17 mouse cellular contexts compared by ENCODE assay signal in genomic region chr7:98502921-98503320, GRCm38 (mm10). TPM values are rescaled to one million over a fixed set of nuclear protein-coding genes. Genes with fewer than 3 reads are reported as not detected.
DNase-seq lines count a peak whose midpoint lies in the region; ATAC-seq lines count a peak whose summit lies in the region.
"Had no signal": no experiment of that assay in that cellular context is flagged by ENCODE, and none has a peak within 500 bp of the region (broad histone marks: within the 10 kb centered on the region; RNA-seq: fewer than 3 reads in every experiment).

No protein-coding gene starts in this region.

- H3K4me1 ChIP-seq in hindbrain, embryonic 16.5 days (ENCODE audit: control insufficient read depth, insufficient read depth, low read depth, low read length), result peaks cover 8% of the 10 kb centered on the region
- peaks cover 31% of the 10 kb centered on the region for H3K4me1 ChIP-seq in hindbrain, embryonic 12.5 days
- peaks cover 54% of the 10 kb centered on the region for H3K4me1 ChIP-seq in midbrain, embryonic 10.5 days
- H3K4me1 ChIP-seq in midbrain, embryonic 14.5 days (ENCODE audit: control insufficient read depth, insufficient read depth, low read length), result peaks cover 13% of the 10 kb centered on the region
- peaks cover 34% of the 10 kb centered on the region for H3K4me1 ChIP-seq in stomach, embryonic 16.5 days (ENCODE audit: control insufficient read depth, insufficient read depth, low read length)

- no peaks in the 10 kb centered on the region for H3K36me3 ChIP-seq in hindbrain, embryonic 16.5 days (ENCODE audit: control insufficient read depth, insufficient read depth, low read length)
- no peaks in the 10 kb centered on the region for H3K36me3 ChIP-seq in hindbrain, embryonic 12.5 days
- H3K36me3 ChIP-seq in midbrain, embryonic 10.5 days, result no peaks in the 10 kb centered on the region
- no peaks in the 10 kb centered on the region for H3K36me3 ChIP-seq in midbrain, embryonic 14.5 days (ENCODE audit: control insufficient read depth, insufficient read depth, low read length)
- no peaks in the 10 kb centered on the region for H3K36me3 ChIP-seq in stomach, embryonic 16.5 days (ENCODE audit: control insufficient read depth, insufficient read depth, low read length)
- H3K36me3 ChIP-seq: embryonic facial prominence, embryonic 12.5 days; neural tube, embryonic 13.5 days had no signal

- no peaks in the 10 kb centered on the region for H3K9me3 ChIP-seq in hindbrain, embryonic 16.5 days (ENCODE audit: control insufficient read depth, low read length)
- H3K9me3 ChIP-seq in hindbrain, embryonic 12.5 days (replicated peaks), result no peaks in the 10 kb centered on the region
- H3K9me3 ChIP-seq in midbrain, embryonic 10.5 days (replicated peaks), result no peaks in the 10 kb centered on the region
- H3K9me3 ChIP-seq in midbrain, embryonic 14.5 days (ENCODE audit: control insufficient read depth, low read length), result no peaks in the 10 kb centered on the region
- H3K9me3 ChIP-seq in stomach, embryonic 16.5 days (replicated peaks; ENCODE audit: control insufficient read depth, low read length), result no peaks in the 10 kb centered on the region
- H3K9me3 ChIP-seq: embryonic facial prominence, embryonic 12.5 days; liver, embryonic 12.5 days; neural tube, embryonic 13.5 days had no signal

- no peak overlapping the region for H3K4me2 ChIP-seq in hindbrain, embryonic 16.5 days (ENCODE audit: low read length)
- no peak overlapping the region for H3K4me2 ChIP-seq in hindbrain, embryonic 12.5 days (replicated peaks)
- H3K4me2 ChIP-seq in midbrain, embryonic 14.5 days (ENCODE audit: low read length), result no peak overlapping the region
- H3K4me2 ChIP-seq in stomach, embryonic 16.5 days (ENCODE audit: low read depth, low read length), result no peak overlapping the region
- H3K4me2 ChIP-seq: embryonic facial prominence, embryonic 12.5 days; liver, embryonic 12.5 days; neural tube, embryonic 13.5 days had no signal

- H3K27me3 ChIP-seq in hindbrain, embryonic 16.5 days (replicated peaks; ENCODE audit: control insufficient read depth, insufficient read depth, low read length), result no peaks in the 10 kb centered on the region
- no peaks in the 10 kb centered on the region for H3K27me3 ChIP-seq in hindbrain, embryonic 12.5 days
- H3K27me3 ChIP-seq in midbrain, embryonic 10.5 days (ENCODE audit: low read depth, poor library complexity, severe bottlenecking), result no peaks in the 10 kb centered on the region
- H3K27me3 ChIP-seq in midbrain, embryonic 14.5 days (ENCODE audit: control insufficient read depth, insufficient read depth, low read length), result no peaks in the 10 kb centered on the region
- no peaks in the 10 kb centered on the region for H3K27me3 ChIP-seq in stomach, embryonic 16.5 days (ENCODE audit: control insufficient read depth, insufficient read depth, low read length)
- H3K27me3 ChIP-seq: embryonic facial prominence, embryonic 12.5 days; neural tube, embryonic 13.5 days had no signal

- H3K27ac ChIP-seq in hindbrain, embryonic 16.5 days (ENCODE audit: low read depth, low read length), result no peak overlapping the region
- no peak overlapping the region for H3K27ac ChIP-seq in hindbrain, embryonic 12.5 days
- H3K27ac ChIP-seq in midbrain, embryonic 10.5 days (replicated peaks), result peak overlapping the region; percentile 63
- no peak overlapping the region for H3K27ac ChIP-seq in midbrain, embryonic 14.5 days (replicated peaks; ENCODE audit: low read depth, low read length)
- H3K27ac ChIP-seq in stomach, embryonic 16.5 days (ENCODE audit: low read length), result peak overlapping the region; percentile 94
- H3K27ac ChIP-seq: embryonic facial prominence, embryonic 12.5 days; layer of hippocampus, adult 2 months; liver, embryonic 12.5 days had no signal

- DNase-seq in heart, adult 11 months, result peak; percentile 94
- no peak for DNase-seq in heart, postnatal 4 days
- no peak for DNase-seq in midbrain, embryonic 10.5 days (ENCODE audit: low spot score)
- no peak for DNase-seq in midbrain, embryonic 14.5 days
- no peak for DNase-seq in spleen, postnatal 14 days (ENCODE audit: low spot score in 2 of 2)
- DNase-seq: cerebellum, postnatal 36 days; right cerebral cortex, postnatal 25 days had no signal

- H3K9ac ChIP-seq in hindbrain, embryonic 16.5 days (ENCODE audit: low read depth, low read length), result peak overlapping the region; percentile 23; the same call in 1 of the 2 replicates
- no peak overlapping the region for H3K9ac ChIP-seq in hindbrain, embryonic 12.5 days
- H3K9ac ChIP-seq in midbrain, embryonic 14.5 days (replicated peaks; ENCODE audit: low read length), result no peak overlapping the region
- peak overlapping the region; percentile 38; the same call in 1 of the 2 replicates for H3K9ac ChIP-seq in stomach, embryonic 16.5 days (ENCODE audit: low read length)
- H3K9ac ChIP-seq: embryonic facial prominence, embryonic 12.5 days; liver, embryonic 12.5 days; neural tube, embryonic 13.5 days had no signal

- 34% methylated on average over 5 of the region's 5 CpGs for WGBS in hindbrain, embryonic 16.5 days
- WGBS in hindbrain, embryonic 12.5 days, result 26% methylated on average over 5 of the region's 5 CpGs
- WGBS in midbrain, embryonic 10.5 days, result 31% methylated on average over 5 of the region's 5 CpGs
- 31% methylated on average over 5 of the region's 5 CpGs for WGBS in midbrain, embryonic 14.5 days
- WGBS in stomach, embryonic 16.5 days, result 44% methylated on average over 5 of the region's 5 CpGs

- no peak overlapping the region for H3K4me3 ChIP-seq in hindbrain, embryonic 16.5 days (ENCODE audit: low read length)
- H3K4me3 ChIP-seq in hindbrain, embryonic 12.5 days, result no peak overlapping the region
- no peak overlapping the region for H3K4me3 ChIP-seq in midbrain, embryonic 10.5 days
- H3K4me3 ChIP-seq in midbrain, embryonic 14.5 days (replicated peaks; ENCODE audit: low read depth, low read length), result no peak overlapping the region
- no peak overlapping the region for H3K4me3 ChIP-seq in stomach, embryonic 16.5 days (replicated peaks; ENCODE audit: low read length)
- H3K4me3 ChIP-seq: embryonic facial prominence, embryonic 12.5 days; layer of hippocampus, adult 2 months; liver, embryonic 12.5 days; neural tube, embryonic 13.5 days had no signal

- no peak for ATAC-seq in hindbrain, embryonic 16.5 days
- no peak for ATAC-seq in hindbrain, embryonic 12.5 days (ENCODE audit: low FRiP score)
- no peak for ATAC-seq in midbrain, embryonic 14.5 days (ENCODE audit: low FRiP score, low TSS enrichment)
- no peak for ATAC-seq in stomach, embryonic 16.5 days (ENCODE audit: insufficient read depth, low FRiP score)
- ATAC-seq: liver, embryonic 12.5 days; lung, postnatal 0 days had no signal

RNA-seq across cellular contexts. Expression of gene Lrrc32, which starts 13.8 kb away (rescaled TPM):
- 10 to 100 TPM; 17.3 to 18.6 TPM for total RNA-seq in heart, postnatal 4 days (2021)
- polyA plus RNA-seq in hindbrain, embryonic 16.5 days (2015; fragmentation: Nextera tagmentation; extraction: Ambion mirVana), result 4.1 and 7.5 TPM in 2 replicates
- polyA plus RNA-seq in hindbrain, embryonic 12.5 days (2016; fragmentation: Nextera tagmentation; extraction: Ambion mirVana), result 4.9 and 6.3 TPM in 2 replicates
- 5.2 and 5.7 TPM in 2 replicates for polyA plus RNA-seq in midbrain, embryonic 10.5 days (2016; fragmentation: Nextera tagmentation; extraction: Ambion mirVana)
- polyA plus RNA-seq in midbrain, embryonic 14.5 days (2014; fragmentation: Nextera tagmentation; extraction: Ambion mirVana), result 1.6 and 4.2 TPM in 2 replicates
- 9.5 and 13.9 TPM in 2 replicates for polyA plus RNA-seq in stomach, embryonic 16.5 days (2015; fragmentation: Nextera tagmentation; extraction: Ambion mirVana)
- total RNA-seq: megakaryocyte-erythroid progenitor cell, adult 5-6 weeks; monocyte, adult 5-6 weeks had no signal

Comparison
In these comparisons a context has a peak if more than half of its experiments do, and no peak if none do; other contexts are left out.
1. H3K27ac ChIP-seq: peak in midbrain, embryonic 10.5 days (single experiment) and stomach, embryonic 16.5 days (single experiment); none in hindbrain, embryonic 16.5 days (single experiment), hindbrain, embryonic 12.5 days (single experiment) and midbrain, embryonic 14.5 days (single experiment).
2. H3K9ac ChIP-seq: peak in hindbrain, embryonic 16.5 days (single experiment) and stomach, embryonic 16.5 days (single experiment); none in hindbrain, embryonic 12.5 days (single experiment) and midbrain, embryonic 14.5 days (single experiment).